Mouse (Mus musculus) neural tube, embryonic 10.5 days (tissue): ENCODE data around the gene Rab7b.

ENCODE experiments used
- DNase-seq: peaks from one replicate; pipeline ENCODE4 v3.0.0-alpha.2; 2017; ENCODE audit warnings: low spot score; ENCODE audit errors: extremely low spot score

Gene Rab7b

GRCm38 (mm10) chr1:131688475-131688874 is at the start of gene Rab7b:
TSS of gene Rab7b (plus strand) at chr1:131688695.
- no peak for DNase-seq

- DNase-seq: no peak
Measured at GRCm38 (mm10) chr1:131640062-131640461, 48.4 kb upstream of the Rab7b start.

- DNase-seq: no peak
Measured at GRCm38 (mm10) chr1:131641565-131641964, 46.9 kb upstream of the Rab7b start.

GRCm38 (mm10) chr1:131642251-131642650 is 46.2 kb upstream of the Rab7b start:
- no peak for DNase-seq

GRCm38 (mm10) chr1:131652670-131653443 is 35.6 kb upstream of the Rab7b start:
- no peak for DNase-seq

GRCm38 (mm10) chr1:131655601-131656000 is 32.9 kb upstream of the Rab7b start:
- no peak for DNase-seq

GRCm38 (mm10) chr1:131657945-131658354 is 30.5 kb upstream of the Rab7b start:
- DNase-seq: peak; percentile 89

GRCm38 (mm10) chr1:131659512-131660085 is 28.9 kb upstream of the Rab7b start:
- no peak for DNase-seq

GRCm38 (mm10) chr1:131660266-131660665 is 28.2 kb upstream of the Rab7b start:
- DNase-seq: no peak

- no peak for DNase-seq
Measured at GRCm38 (mm10) chr1:131660716-131661472, 27.6 kb upstream of the Rab7b start.

- DNase-seq: no peak
Measured at GRCm38 (mm10) chr1:131661749-131662148, 26.7 kb upstream of the Rab7b start.

- no peak for DNase-seq
Measured at GRCm38 (mm10) chr1:131663286-131663995, 25.1 kb upstream of the Rab7b start.

GRCm38 (mm10) chr1:131664136-131664535 is 24.4 kb upstream of the Rab7b start:
- no peak for DNase-seq

- no peak for DNase-seq
Measured at GRCm38 (mm10) chr1:131665886-131666285, 22.6 kb upstream of the Rab7b start.

- no peak for DNase-seq
Measured at GRCm38 (mm10) chr1:131671113-131671512, 17.4 kb upstream of the Rab7b start.

- no peak for DNase-seq
Measured at GRCm38 (mm10) chr1:131672361-131672760, 16.1 kb upstream of the Rab7b start.

GRCm38 (mm10) chr1:131679644-131680043 is 8.9 kb upstream of the Rab7b start:
- no peak for DNase-seq

- DNase-seq: no peak
Measured at GRCm38 (mm10) chr1:131687739-131688138, 756 bp upstream of the Rab7b start.

- DNase-seq: no peak
Measured at GRCm38 (mm10) chr1:131689016-131689415, 521 bp downstream of the Rab7b start.

GRCm38 (mm10) chr1:131689899-131690298 is 1.4 kb downstream of the Rab7b start:
- DNase-seq: no peak

GRCm38 (mm10) chr1:131690435-131690834 is 1.9 kb downstream of the Rab7b start:
- no peak for DNase-seq

- no peak for DNase-seq
Measured at GRCm38 (mm10) chr1:131691356-131691755, 2.9 kb downstream of the Rab7b start.
